Mouse (Mus musculus): ENCODE data around the gene Nos3. TPM values are rescaled to one million over a fixed set of nuclear protein-coding genes. Genes with fewer than 3 reads are reported as not detected.

Nos3 gene
- total and polyA plus RNA-seq, 3 experiments: 0.30 to 0.36 (median 0.31) TPM

DNA sequence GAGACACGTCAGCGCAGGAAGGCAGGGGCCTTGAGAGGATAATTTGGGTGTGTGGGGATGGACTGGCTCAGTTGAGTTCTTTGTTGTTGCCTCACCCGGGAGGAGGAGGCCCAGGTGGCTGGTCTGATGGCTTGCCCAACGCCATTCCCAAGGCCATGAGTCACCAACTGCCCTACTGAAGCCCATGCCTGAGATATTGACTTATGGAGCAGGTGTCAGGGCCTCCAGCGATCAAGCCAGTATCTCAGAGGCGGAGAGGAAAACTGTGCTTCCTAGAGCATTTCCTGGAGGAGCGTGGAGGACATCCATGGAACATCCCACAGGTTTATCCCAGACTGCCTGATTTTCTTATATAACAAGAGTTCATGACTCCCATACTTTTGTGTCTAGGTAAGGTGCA lies 28.1 kb downstream of the Nos3 start:
- DNase-seq (ENCODE audit: extremely low read depth): no peak
- no peak overlapping the region for H3K4me2 ChIP-seq (ENCODE audit: insufficient read depth, low read depth, poor library complexity, severe bottlenecking)
- H3K36me3 ChIP-seq (replicated peaks in 1 of 2; ENCODE audit: control insufficient read depth in 1 of 2, insufficient read depth in 1 of 2, low read length in 1 of 2): peaks cover 0 to 7% of the 10 kb centered on the region in 2 experiments
- no peak overlapping the region for H3K9ac ChIP-seq (ENCODE audit: insufficient read depth, low read depth)
- no peaks in the 10 kb centered on the region for H3K27me3 ChIP-seq (replicated peaks)
- peaks cover 14 to 55% of the 10 kb centered on the region in 2 experiments for H3K4me1 ChIP-seq (ENCODE audit: control insufficient read depth in 1 of 2, insufficient read depth in 2 of 2)
- no peak overlapping the region for H3K27ac ChIP-seq (ENCODE audit: insufficient read depth, low read depth)
- H3K4me3 ChIP-seq (replicated peaks in 1 of 3; ENCODE audit: low read depth in 2 of 3, low read length in 2 of 3, poor library complexity in 1 of 3): no peak overlapping the region
- in situ Hi-C loops (cut with MboI; ENCODE audit: low pct_ligation_motif_present, low pct_unique_long_range_greater_than_20kb, low sequenced_read_pairs): no loop called here
- TF ChIP-seq TBP (conservative IDR thresholded peaks at IDR 0.05; ENCODE audit: low read depth, low read length): no peak
- no peak for TF ChIP-seq BHLHE40 (IDR thresholded peaks at IDR 0.05; ENCODE audit: low read depth, low read length)
- no peak for TF ChIP-seq CHD2 (IDR thresholded peaks at IDR 0.05; ENCODE audit: low read length)
- dilution Hi-C loops (cut with MboI; ENCODE audit: extremely low pct_ligation_motif_present, extremely low pct_unique_long_range_greater_than_20kb, low sequenced_read_pairs): no loop called here
- H3K9me3 ChIP-seq (replicated peaks; ENCODE audit: low read length): peaks cover 7% of the 10 kb centered on the region
- H3K79me2 ChIP-seq (replicated peaks; ENCODE audit: control insufficient read depth, extremely low read depth, insufficient read depth, poor library complexity, severe bottlenecking): no peaks in the 10 kb centered on the region

- Histone ChIP-seq H3K79me2 (replicated peaks; ENCODE audit: control insufficient read depth, extremely low read depth, insufficient read depth, poor library complexity, severe bottlenecking) (no peaks in the 10 kb centered on the region), H3K4me3 (replicated peaks in 1 of 3; ENCODE audit: low read depth in 2 of 3, low read length in 2 of 3, poor library complexity in 1 of 3) (peak within 1 kb of the TSS; percentile 65 to 77 (median 71)), H3K27me3 (replicated peaks) (no peaks in the 10 kb centered on the region), H3K9ac (ENCODE audit: insufficient read depth, low read depth) (peak within 1 kb of the TSS; percentile 67), H3K4me2 (ENCODE audit: insufficient read depth, low read depth, poor library complexity, severe bottlenecking) (peak within 1 kb of the TSS; percentile 94), H3K9me3 (replicated peaks; ENCODE audit: low read length) (no peaks in the 10 kb centered on the region), H3K27ac (ENCODE audit: insufficient read depth, low read depth) (peak within 1 kb of the TSS; percentile 83), H3K36me3 (replicated peaks in 1 of 2; ENCODE audit: control insufficient read depth in 1 of 2, insufficient read depth in 1 of 2, low read length in 1 of 2) (peaks cover 0 to 11% of the 10 kb centered on the region in 2 experiments), H3K4me1 (ENCODE audit: control insufficient read depth in 1 of 2, insufficient read depth in 2 of 2) (peaks cover 18 to 60% of the 10 kb centered on the region in 2 experiments)
- dilution Hi-C loops (cut with MboI; ENCODE audit: extremely low pct_ligation_motif_present, extremely low pct_unique_long_range_greater_than_20kb, low sequenced_read_pairs) (no loop called here), in situ Hi-C loops (cut with MboI; ENCODE audit: low pct_ligation_motif_present, low pct_unique_long_range_greater_than_20kb, low sequenced_read_pairs) (no loop called here)
- DNase-seq (ENCODE audit: extremely low read depth): peak; percentile 95
- TF ChIP-seq UBTF (IDR thresholded peaks at IDR 0.05; ENCODE audit: low read depth, low read length) (no peak), CTCF (conservative IDR thresholded peaks at IDR 0.05 in 1 of 2, IDR thresholded peaks at IDR 0.05 in 1 of 2; ENCODE audit: low read depth in 2 of 2, low read length in 2 of 2) (peak; percentile 88 to 90), RAD21 (IDR thresholded peaks at IDR 0.05; ENCODE audit: low read depth, low read length) (peak; percentile 46), SMC3 (IDR thresholded peaks at IDR 0.05; ENCODE audit: low read depth, low read length) (peak; percentile 76), EP300 (IDR thresholded peaks at IDR 0.05; ENCODE audit: low read length) (peak; percentile 56), USF2 (conservative IDR thresholded peaks at IDR 0.05; ENCODE audit: low read depth, low read length) (no peak), ETS1 (conservative IDR thresholded peaks at IDR 0.05; ENCODE audit: low read depth, low read length) (peak; percentile 33; the same call in 1 of the 2 replicates), USF1 (IDR thresholded peaks at IDR 0.05; ENCODE audit: low read depth, low read length) (no peak), RCOR1 (conservative IDR thresholded peaks at IDR 0.05; ENCODE audit: low read depth, low read length) (no peak), PAX5 (IDR thresholded peaks at IDR 0.05; ENCODE audit: low read length) (no peak), POLR2A (IDR thresholded peaks at IDR 0.05; ENCODE audit: low read depth, low read length) (no peak), BHLHE40 (IDR thresholded peaks at IDR 0.05; ENCODE audit: low read depth, low read length) (peak; percentile 59), ZMIZ1 (IDR thresholded peaks at IDR 0.05; ENCODE audit: low read depth, low read length) (0 out of 2 replicates have a peak, but pooled peaks have one; percentile 8), TBP (conservative IDR thresholded peaks at IDR 0.05; ENCODE audit: low read depth, low read length) (0 out of 2 replicates have a peak, but pooled peaks have one; percentile 14), ZC3H11A (IDR thresholded peaks at IDR 0.05; ENCODE audit: low read depth, low read length) (no peak), NRF1 (IDR thresholded peaks at IDR 0.05; ENCODE audit: low read depth, low read length) (no peak), MXI1 (IDR thresholded peaks at IDR 0.05; ENCODE audit: low read depth, low read length) (peak; percentile 64), E2F4 (IDR thresholded peaks at IDR 0.05; ENCODE audit: insufficient replicate concordance, low read depth, low read length) (no peak), TCF12 (IDR thresholded peaks at IDR 0.05; ENCODE audit: low read depth, low read length) (peak; percentile 62; the same call in 1 of the 2 replicates), CHD2 (IDR thresholded peaks at IDR 0.05; ENCODE audit: low read length) (peak; percentile 91), ZNF384 (IDR thresholded peaks at IDR 0.05; ENCODE audit: low read depth, low read length) (no peak), IRF4 (IDR thresholded peaks at IDR 0.05; ENCODE audit: low read depth, low read length) (peak; percentile 61; the same call in 1 of the 2 replicates), CHD1 (IDR thresholded peaks at IDR 0.05; ENCODE audit: low read depth, low read length) (peak; percentile 94; the same call in 1 of the 2 replicates), ELF1 (IDR thresholded peaks at IDR 0.05; ENCODE audit: low read depth, low read length) (peak; percentile 36; the same call in 1 of the 2 replicates), ZKSCAN1 (IDR thresholded peaks at IDR 0.05; ENCODE audit: borderline replicate concordance, low read depth, low read length) (no peak), GABPA (IDR thresholded peaks at IDR 0.05; ENCODE audit: insufficient replicate concordance, low read depth, low read length) (no peak), MYC (IDR thresholded peaks at IDR 0.05; ENCODE audit: low read depth, low read length) (peak; percentile 94), NELFE (IDR thresholded peaks at IDR 0.05; ENCODE audit: low read depth, low read length) (0 out of 2 replicates have a peak, but pooled peaks have one; percentile 48), MAZ (IDR thresholded peaks at IDR 0.05; ENCODE audit: low read depth, low read length) (0 out of 2 replicates have a peak, but pooled peaks have one; percentile 24), MAFK (IDR thresholded peaks at IDR 0.05; ENCODE audit: insufficient replicate concordance, low read length) (no peak), MAX (IDR thresholded peaks at IDR 0.05; ENCODE audit: low read length) (peak; percentile 72), JUND (conservative IDR thresholded peaks at IDR 0.05; ENCODE audit: low read depth, low read length) (peak; percentile 67)
Measured at GRCm38 (mm10) chr5:24393392-24393997, 28.9 kb downstream of the Nos3 start, which contains the start of gene Abcb8. Gene Abcb8, plus strand, starts transcription at chr5:24393663.

Data from CH12.LX (cell line).